Mouse (Mus musculus): ENCODE results near the gene Bicc1. TPM values are rescaled to one million over a fixed set of nuclear protein-coding genes. Genes with fewer than 3 reads are reported as not detected.

Gene Bicc1
- polyA plus RNA-seq, 3 experiments from 2014 or later: 0.27 TPM; not detected in 2

DNA sequence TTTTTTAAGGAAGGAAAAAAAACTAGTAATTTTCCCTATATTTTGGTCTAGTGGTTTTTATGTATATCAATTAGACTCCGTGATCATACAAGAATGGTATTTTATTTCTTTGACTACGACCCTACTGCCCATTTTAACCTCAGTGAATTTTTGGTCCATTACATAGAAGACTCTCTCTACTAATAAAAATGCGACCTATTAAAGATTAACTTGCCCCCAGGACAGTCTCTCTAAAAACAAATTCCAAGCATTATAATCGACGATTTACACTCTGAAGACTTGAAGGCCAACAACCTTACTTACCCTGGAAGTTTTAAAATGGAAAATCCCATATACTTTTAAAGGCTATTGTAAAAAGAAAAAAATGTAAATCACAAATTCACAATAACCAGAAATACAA, 2.9 kb downstream of the Bicc1 start:
- no peak for ATAC-seq

DNA sequence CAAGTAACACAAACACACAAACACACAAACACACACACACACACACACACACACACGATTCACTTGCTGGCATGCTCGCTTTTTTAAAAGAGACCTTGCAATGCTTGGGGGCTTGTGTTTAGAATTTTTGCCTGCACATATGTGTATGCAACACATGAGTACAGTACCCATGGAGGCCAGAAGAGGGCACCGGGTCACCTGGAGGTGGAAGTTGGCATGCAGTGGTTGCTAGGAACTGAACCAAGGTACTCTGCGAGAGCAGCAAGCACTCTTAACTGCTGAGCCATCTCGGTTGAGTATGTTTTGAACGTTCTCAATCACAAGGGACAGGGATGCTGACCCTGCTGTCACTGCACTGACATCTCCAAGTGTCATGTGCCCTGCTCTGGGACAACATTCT, 5.9 kb downstream of the Bicc1 start:
- ATAC-seq: no peak

DNA sequence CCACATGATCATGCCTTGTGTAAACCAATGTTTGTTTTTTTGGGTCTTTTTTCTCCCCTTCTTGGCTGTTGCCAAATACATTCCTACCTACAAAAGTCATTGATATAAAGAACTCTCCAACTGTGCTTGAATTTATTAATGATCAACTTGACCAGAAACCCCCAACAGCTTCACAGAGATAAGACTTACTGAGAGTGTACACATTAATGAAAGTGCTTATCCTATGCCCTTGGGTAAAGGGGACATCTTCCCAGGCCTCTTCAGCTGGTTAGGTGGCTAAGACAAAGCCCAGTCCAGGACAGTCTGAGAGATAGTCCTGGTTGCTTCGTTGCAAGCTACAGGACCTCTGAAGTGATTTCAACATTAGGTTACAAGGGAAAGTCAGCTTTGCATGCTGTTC, 6.4 kb downstream of the Bicc1 start:
- ATAC-seq: no peak

DNA sequence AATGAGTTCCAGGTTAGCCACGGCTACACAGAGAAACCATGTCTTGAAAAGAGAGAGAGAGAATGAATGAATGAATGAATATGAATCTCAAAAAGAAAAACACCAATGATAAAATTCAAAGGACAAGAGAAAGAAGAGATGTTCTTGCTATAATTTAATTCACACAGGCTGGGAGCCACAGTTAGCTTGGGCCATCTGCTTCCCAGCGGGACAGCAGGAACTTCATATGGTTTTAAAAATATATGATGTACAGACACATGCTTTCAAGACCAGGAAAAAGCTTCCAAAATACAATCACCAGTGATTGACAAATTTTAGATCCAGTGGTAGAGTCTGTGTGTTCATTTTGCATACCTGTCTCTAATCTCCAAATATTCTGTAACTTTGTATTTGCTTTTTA, 9.0 kb downstream of the Bicc1 start:
- no peak for ATAC-seq

DNA sequence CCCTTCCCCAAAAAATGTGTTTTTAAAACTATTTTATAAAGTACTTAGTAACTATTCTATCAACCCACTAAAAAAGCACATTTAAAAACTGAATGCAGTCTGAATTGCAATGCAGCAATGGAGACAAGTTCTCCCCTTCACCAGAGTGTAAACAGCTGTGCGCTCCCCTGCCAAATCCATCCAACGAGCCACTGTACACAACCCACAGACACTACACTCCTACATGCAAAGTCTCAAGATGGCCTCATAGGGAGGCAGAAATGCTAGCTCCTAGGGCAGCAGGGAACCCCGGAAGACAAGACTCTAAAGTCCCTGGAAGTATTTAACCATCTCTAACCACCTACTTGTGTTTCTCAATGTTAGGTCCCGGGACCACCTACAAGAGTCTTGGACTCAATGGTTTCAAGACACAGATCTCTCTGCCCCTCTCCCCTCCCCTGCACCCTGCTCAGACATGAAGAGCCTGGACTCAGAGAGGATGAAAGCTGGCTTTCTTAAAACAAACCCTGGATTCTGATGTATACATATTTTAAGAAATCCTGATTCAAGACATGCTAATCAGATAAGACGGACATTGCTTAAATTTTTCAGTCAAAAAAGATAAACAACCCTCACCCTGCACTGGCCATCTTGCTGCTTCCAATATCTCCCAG, 10.4 kb downstream of the Bicc1 start:
- no peak for ATAC-seq

DNA sequence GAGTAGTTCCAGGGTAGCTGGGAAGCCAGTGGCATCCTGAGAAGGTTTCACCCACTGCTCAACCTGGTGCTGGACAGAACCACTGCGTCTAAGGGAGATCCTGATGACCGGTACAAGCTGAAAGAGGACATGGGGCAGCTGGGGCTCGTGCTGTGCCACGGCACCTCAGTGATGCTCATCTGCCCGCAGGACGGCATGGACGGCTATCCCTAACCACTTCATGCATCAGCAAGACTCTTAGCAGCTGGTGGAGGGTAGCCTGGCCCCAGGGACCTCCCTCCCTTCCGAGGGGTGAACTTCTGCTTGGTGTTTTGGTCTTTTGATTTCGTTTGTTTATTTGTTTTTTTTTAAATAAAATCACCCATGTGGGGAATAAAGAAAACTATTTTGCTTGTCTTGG, 11.3 kb downstream of the Bicc1 start:
- no peak for ATAC-seq

DNA sequence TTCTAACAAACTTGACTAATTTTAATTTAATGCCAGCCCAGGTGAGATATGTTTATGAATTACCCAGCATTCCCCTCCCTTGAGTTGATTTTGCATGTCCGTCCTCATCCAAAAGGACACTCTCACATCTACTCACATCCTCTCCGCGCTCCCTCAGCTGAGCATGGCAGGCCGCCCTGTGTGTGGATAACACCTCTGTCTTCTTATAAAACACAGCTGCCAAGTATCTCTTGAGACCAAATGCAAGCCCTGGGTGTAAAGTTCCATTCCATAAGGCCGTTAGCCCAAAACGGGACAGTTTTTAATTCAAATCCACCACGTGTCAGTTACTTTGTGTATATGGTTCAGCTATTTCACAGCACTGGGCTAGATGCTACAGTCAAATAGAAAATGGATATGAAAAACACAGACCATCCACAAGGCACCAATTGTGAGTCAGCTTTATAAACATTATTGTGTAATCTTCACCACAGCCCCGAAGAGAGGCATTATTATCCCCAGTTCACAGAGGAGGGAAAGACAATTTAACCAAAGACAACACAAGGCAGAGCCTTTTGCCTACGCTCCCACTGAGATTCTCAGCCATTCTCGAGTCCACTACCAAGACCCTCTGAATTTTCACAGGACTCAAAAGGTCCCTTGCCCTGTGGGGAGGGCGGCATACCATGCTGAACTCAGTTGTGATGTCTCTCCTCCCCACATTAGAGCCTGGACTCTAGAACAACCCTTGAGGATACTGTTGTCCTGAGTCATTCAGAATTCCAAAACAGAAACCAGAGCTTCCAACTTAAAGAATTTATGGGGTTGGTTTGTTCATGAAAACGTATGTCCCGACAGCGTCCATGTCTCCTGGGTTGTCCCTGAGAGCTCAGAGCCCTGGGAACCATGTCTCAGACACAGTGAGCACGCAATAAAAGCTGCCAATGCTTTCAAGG, 12.6 kb downstream of the Bicc1 start:
- no peak for ATAC-seq

DNA sequence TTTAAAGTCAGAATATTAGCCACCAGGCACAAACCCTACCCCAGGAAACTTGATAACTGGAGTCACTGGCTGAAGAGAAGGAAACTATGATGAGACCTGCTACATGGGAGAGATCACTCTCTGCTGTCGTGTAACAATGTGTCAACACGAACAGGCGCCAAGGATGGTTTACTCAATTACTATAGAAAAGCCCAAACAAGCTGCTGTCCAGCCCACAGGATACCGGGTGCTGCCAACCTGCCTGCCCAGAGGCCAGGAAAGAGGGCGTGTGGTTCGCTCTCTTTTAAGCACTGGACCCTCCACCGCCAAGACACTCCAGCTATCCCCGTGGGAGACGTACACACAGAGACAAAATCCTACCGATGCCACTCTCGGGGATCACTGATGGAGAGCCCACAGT, 13.7 kb downstream of the Bicc1 start:
- ATAC-seq: no peak

DNA sequence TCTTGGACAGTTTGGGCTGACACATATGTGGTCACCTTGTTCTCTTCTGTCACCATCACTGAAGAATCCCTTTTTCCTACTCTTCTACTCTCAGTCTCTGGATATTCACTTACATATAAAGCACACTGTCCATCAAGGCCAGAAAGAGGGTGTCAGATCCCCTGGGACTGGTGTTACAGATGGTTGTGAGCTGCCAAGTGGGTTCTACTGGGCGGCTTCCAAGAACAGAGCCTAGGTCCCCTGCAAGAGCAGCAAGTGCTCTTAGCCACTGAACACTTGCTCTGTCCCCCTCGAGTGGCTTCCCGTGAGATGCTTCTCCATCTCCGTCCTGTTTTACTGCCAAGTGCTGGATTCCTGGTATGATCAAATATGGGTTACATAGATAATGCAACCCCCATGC, 15.3 kb downstream of the Bicc1 start:
- ATAC-seq: no peak

DNA sequence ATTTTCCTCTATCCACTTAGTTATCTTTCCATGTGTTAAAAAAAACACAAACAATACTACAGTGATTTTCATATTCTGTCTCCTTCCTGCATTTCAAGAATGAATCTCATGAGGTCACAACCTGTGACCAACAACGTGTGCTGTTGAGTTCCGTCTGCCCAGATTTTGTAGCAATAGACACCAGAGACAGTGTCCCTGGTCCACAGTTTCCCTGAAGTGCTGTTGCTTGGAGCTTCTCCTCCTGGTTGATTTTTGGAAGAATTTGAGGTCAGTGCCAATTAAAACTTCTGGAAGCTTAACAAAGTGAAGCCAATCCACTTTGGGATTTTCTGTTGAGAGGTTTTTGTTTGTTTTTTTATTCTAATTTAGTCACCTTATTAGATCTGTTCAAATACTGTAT, 16.9 kb downstream of the Bicc1 start:
- no peak for ATAC-seq

DNA sequence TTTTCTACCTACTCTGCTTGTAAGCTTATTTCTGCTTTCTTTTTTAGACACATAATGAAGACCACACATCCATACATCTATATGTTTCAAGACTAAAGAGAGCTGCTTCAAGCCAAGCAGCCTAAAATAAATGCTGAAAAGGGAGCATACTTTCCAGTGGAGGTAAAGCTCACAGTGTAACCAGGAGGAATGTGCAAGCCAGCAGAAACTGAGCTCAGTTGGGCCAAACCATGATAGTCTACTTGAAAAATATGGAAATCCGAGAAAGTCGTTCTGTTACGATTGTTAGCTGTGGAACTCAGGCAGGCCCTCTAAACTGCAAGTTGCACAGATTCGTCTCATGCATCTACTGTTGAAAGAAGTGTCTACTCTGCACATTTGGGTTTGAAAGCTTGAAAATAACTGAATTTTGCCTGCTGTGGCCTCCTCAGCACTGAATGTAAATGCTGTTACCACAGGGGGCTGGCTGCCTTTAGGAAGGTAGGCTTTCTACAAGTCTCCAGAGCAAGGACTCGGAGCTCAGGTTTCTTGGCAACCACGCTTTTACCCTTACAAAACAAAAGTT, 19.1 kb downstream of the Bicc1 start:
- ATAC-seq: no peak

DNA sequence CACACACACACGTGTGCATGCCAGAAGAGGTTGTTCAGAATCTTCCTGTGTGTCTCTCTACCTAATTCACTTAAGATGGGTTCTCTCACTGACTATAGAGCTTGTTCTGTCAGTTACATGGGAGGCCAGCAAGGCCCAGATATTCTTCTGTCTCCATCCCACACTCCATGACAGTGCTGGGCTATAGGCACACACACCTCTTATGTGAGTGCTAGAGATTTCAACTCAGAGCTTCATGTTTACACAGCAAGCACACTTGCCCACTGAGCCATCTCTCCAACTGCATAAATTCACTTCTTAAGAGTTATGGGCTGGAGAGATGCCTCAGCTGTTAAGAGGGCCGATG, 20.7 kb downstream of the Bicc1 start:
- ATAC-seq: no peak

DNA sequence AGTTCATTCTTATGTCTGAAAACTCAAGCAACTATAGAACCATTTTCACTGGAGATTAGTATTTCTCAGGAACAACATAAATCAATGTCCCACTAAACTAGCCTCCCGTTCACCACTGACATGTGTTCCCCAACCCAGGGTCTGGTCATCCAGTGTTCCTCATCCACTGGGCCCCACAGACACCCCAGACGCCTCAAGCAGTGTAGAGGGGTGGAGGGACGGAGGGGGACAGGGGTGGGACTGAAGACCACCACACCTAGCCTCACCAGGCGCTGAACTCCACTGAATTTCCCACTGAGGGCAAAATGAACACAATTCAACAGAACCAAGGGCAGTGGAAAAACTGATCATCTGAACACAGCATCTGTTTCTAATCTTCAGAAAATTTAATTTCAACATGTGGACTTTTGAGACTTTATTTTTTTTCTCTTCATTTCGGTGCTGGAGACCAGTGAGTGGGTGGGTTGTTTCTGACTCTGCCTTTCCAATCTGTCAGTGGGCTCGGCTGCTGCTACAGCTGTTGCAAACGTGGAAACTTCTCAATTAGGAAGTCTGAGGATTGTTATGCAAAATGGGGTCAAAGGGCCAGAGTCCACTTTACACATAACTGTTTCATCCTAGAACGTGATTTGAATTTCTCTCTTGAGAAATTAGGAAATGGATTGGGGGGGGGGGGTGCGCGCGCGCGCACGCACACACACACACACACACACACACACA, 21.2 kb downstream of the Bicc1 start:
- ATAC-seq: no peak

DNA sequence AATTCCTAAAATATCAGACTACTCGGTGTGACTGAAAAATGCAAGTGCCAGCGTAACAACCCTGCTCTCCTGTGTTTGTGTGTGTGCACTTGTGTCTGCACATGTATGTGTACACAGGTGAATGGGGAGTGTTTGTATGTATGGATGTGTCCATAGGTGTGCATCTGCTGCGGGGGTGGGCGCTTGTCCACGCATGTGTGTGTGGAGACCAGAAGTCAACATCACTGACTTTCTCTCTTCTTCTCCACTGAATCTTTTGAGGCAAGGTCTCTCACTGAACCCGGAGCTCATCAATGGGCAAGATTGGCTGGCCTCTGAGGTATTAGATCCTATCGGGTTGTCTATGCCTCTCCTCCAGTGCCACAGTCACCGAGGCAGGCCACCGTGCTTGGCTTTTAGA, 21.9 kb downstream of the Bicc1 start:
- no peak for ATAC-seq

DNA sequence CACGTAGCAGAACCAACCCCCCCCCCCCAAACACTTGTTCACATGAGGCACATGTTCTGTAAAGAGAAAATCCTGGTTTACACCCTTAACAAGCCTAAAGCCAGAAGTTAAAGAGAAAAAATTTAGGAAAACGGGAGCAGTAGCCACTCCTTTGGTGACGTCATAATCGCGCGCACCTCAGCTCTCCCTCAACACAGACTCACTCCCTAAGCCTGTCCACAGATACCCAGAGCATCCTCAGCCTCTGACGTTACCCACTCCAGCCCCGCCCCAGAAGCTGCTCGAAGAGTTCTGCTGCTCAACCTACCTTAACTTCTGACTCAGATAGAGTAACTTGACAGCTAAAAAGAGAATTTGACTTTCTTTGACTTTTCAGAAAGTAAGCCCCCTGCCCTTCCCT, 28.2 kb downstream of the Bicc1 start:
- ATAC-seq: no peak

DNA sequence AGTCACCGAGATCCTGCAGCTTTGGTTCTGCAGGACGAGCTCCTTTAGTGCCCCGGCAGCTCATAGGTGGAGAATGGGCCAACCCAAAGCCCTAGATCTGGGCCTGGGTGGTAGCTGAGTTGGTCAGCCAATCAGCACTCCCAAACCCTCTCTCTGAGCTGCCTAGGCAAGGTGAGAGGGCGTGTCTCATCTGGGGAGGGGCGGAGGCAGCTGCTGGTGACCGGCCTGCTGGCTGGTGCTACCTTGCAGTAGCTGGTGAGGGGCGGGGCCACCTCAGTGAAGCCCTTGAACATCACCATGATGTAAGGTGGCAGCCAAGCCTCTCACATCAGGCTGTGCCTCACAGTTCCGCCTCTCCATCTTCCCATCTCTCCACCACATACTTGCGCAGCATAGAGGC, 29.2 kb downstream of the Bicc1 start:
- ATAC-seq: no peak

DNA sequence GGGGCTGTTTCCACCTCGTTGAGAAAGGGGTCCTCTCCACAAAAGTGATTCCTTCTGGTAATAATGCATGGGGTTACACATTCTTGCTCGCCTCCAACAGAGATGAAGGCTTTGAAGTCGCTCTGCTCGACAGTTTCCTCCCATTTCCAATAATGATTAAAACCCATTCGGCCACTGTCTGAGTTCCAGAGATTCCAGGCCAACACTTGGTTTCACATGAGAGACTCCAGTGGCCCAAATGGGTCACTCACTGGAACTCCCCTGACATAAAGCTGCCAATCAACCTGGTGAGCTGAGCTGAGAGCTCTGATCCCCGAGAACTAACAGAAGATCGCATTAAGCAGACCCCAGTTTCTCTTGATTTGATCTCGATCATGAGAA, 31.6 kb downstream of the Bicc1 start:
- ATAC-seq: no peak

DNA sequence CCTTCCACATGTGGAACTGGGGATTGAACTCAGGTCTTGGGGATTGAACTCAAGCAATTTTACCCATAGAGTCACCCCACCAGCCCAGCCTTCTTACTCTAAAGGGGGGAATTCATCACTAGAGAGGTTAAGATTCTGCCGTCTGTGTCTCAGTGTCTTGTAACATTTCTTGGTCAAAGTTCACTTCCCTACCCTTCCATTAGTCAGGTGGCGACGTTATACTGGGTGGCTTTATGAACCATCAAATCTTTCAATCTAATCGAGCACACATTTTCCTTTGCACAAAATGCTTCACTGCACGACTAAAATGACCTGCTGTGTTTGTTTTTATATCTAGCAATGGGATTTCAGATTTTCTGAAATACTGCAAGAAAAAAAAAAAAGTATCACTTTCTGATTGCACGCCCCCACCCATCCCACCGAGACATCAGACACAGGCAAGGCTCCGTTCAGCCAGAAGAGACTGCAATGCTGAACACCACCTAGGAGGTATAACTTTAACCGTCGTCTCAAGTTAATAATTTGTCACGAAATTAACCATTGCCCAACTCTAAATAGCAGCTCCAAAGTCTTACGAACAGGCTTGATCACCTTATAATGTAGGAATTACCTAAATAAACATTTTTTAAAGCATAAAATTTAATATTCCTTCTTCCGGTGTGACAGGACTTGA, 32.1 kb downstream of the Bicc1 start:
- no peak for ATAC-seq

DNA sequence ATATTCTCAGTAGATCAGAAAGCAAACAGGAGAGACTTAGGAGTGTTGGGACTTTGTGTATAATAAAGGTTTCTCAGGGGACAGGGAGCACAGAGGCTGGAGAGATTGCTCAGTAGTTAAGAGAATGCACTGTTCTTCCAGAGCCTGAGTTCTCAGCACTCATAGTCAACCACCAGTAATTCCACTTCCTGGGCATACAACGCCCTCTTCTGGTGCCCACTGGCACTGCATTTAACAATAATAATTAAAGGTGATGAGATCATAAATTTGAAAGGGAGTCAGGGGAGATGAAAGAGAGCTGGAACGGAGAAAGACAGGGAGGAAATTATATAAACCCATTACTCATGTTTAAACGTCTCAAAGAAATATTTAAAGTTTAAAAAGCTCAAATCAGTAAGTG, 35.5 kb downstream of the Bicc1 start:
- ATAC-seq: no peak

DNA sequence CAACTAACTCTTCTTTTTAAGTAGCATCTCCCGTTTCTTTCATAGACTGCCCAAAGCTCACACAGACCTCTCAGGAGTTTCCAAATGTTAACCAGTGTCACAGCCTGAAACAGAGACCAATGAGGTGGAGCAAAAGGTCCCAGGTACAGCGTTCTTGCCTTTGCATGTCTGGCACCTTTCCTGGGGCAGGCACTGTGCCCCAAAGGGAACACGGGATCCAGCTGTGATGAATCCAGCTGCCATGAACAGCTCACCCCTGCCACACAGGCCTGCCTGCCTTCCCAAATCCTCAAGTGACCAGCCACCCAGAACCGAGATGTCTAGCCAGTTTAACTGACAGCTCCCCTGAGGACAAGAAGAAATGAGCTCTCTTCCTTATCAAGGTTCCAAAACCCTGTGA, 36.1 kb downstream of the Bicc1 start:
- no peak for ATAC-seq

DNA sequence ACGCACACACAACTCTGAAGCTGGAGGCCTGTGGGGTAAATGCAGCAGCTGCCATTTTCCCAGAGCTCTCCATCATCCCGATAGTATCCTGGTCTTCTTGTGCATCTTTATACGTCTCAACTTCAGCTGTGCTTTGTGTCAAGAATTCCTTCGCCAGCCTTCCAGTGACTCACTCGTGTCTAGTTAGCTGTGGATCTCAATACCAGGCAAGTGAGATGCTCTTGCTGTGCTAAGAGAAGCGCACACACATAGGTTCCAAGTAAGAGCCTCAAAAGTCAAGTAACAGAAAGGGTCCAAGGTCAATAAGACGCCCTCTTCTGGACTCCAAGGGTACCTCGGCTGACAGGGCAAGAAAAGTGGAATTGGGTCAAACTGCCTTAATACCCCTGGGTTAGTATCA, 37.0 kb downstream of the Bicc1 start:
- no peak for ATAC-seq

DNA sequence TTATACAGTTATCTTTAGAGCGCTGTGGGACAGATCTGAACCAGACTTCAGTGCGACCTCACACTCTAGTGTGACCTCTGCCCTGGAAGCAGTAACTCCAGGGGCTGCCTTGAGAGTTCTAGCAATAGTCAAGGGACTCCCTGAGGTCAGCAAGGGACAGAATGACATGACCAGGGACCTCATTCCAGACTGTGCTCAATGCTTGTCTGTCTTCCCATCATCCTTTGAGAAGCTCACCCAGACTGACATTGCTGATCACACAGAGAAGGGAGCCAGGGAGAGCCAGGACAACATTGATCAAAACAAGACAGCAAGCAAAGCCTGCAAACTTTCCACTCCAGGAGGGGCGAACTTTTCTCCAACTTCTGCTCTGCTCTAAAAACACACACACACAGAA, 38.7 kb downstream of the Bicc1 start:
- ATAC-seq: no peak
